Mouse (Mus musculus): ENCODE data around the gene Pdzd8. TPM values are rescaled to one million over a fixed set of nuclear protein-coding genes. Genes with fewer than 3 reads are reported as not detected.

Pdzd8 gene
- 9.9 TPM for polyA plus RNA-seq (2017; shearing (Covaris generic))

GRCm38 (mm10) chr19:59345658-59346283, at the start of gene Pdzd8:
Pdzd8 (minus strand) TSS chr19:59345780.

GRCm38 (mm10) chr19:59321990-59322389, 23.6 kb downstream of the Pdzd8 start, which contains the start of gene Rps12-ps3:
Rps12-ps3 (plus strand) TSS chr19:59322290.

DNA sequence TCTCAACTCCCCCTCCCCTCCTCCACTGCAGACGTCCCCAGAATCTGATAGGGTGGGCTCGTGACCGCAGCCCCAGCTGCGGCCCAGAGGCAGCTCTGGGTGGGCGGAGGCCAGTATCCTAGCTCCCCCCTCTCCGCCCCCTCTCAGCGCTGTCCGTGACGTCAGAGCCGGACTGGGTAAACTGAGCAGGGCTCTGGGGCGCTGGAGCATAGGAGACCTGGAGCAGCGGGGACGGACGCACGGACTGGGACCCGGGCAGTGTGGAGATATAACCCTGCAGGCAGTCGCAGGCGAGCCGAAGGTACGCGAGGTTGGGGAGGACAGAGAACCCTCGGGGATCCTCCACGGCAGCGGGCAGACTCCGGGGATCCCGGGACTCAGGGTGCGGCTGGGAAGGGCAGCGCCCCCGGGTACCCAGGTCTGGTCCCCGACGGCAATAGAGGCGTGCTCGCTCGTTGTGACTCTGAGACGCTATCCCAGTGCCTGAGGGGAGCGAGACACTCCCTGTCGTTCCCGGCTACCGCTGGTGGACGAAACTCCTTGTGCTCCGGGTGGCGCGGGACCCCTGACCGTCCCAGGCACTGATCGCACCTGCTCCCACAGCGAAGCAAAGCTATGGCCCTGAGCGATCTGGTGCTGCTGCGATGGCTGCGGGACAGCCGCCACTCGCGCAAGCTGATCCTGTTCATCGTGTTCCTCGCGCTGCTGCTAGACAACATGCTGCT, 84.7 kb downstream of the Pdzd8 start, which contains the start of gene Slc18a2:
Slc18a2 (plus strand) TSS at position 179 of the 725 bp plus-strand sequence.

Other genes with a start within 250 kb of the Pdzd8 start
- gene Vax1, start 175.7 kb downstream of the Pdzd8 start, polyA plus RNA-seq (2017; shearing (Covaris generic)) = not detected
- not detected for gene Kcnk18, start 126.6 kb downstream of the Pdzd8 start, polyA plus RNA-seq (2017; shearing (Covaris generic))
- 6.8 TPM for gene Slc18a2, start 84.9 kb downstream of the Pdzd8 start, polyA plus RNA-seq (2017; shearing (Covaris generic))
- 90.3 TPM for gene Rps12-ps3, start 23.5 kb downstream of the Pdzd8 start, polyA plus RNA-seq (2017; shearing (Covaris generic))
- not detected for gene Emx2, start 112.6 kb upstream of the Pdzd8 start, polyA plus RNA-seq (2017; shearing (Covaris generic))